Mouse (Mus musculus): Measurements from ENCODE around the gene Zg16.

Gene Zg16

GRCm38 (mm10) chr7:127020901-127021562 is 66.1 kb downstream of the Zg16 start, which contains the start of the genes Gm42742 and Prrt2:
Gm42742 (minus strand) TSS chr7:127021097.
Prrt2 (minus strand) TSS chr7:127021211.
- peak; percentile 52 for DNase-seq (ENCODE audit: low spot score)

GRCm38 (mm10) chr7:127020491-127020890 is 66.6 kb downstream of the Zg16 start:
- no peak for DNase-seq (ENCODE audit: low spot score)

- DNase-seq (ENCODE audit: low spot score): no peak
Measured at GRCm38 (mm10) chr7:127020031-127020430, 67.1 kb downstream of the Zg16 start.

GRCm38 (mm10) chr7:127019306-127019960 is 67.7 kb downstream of the Zg16 start:
- DNase-seq (ENCODE audit: low spot score): no peak

GRCm38 (mm10) chr7:127018416-127019305 is 68.5 kb downstream of the Zg16 start:
- DNase-seq (ENCODE audit: low spot score): no peak

- no peak for DNase-seq (ENCODE audit: low spot score)
Measured at GRCm38 (mm10) chr7:127017950-127018345, 69.2 kb downstream of the Zg16 start.

GRCm38 (mm10) chr7:127016971-127017949 is 69.9 kb downstream of the Zg16 start, which contains the start of gene Pagr1a:
Pagr1a (minus strand) TSS chr7:127017352.
- DNase-seq (ENCODE audit: low spot score): peak; percentile 97

- DNase-seq (ENCODE audit: low spot score): no peak
Measured at GRCm38 (mm10) chr7:127016486-127016938, 70.6 kb downstream of the Zg16 start.

GRCm38 (mm10) chr7:127016481-127016485 is 70.8 kb downstream of the Zg16 start, which contains the start of gene Pagr1b:
Pagr1b (minus strand) TSS chr7:127016484.
- DNase-seq (ENCODE audit: low spot score): no peak

- no peak for DNase-seq (ENCODE audit: low spot score)
Measured at GRCm38 (mm10) chr7:127016081-127016480, 71.0 kb downstream of the Zg16 start.

- DNase-seq (ENCODE audit: low spot score): no peak
Measured at GRCm38 (mm10) chr7:127014993-127015392, 72.1 kb downstream of the Zg16 start.

GRCm38 (mm10) chr7:127014320-127014719 is 72.8 kb downstream of the Zg16 start, which contains the start of gene Mvp:
Mvp (minus strand) TSS chr7:127014621.
- DNase-seq (ENCODE audit: low spot score): peak; percentile 76

- DNase-seq (ENCODE audit: low spot score): no peak
Measured at GRCm38 (mm10) chr7:127013385-127013784, 73.7 kb downstream of the Zg16 start.

- DNase-seq (ENCODE audit: low spot score): no peak
Measured at GRCm38 (mm10) chr7:127012845-127013244, 74.3 kb downstream of the Zg16 start.

GRCm38 (mm10) chr7:127012374-127012773 is 74.8 kb downstream of the Zg16 start:
- DNase-seq (ENCODE audit: low spot score): no peak

- DNase-seq (ENCODE audit: low spot score): no peak
Measured at GRCm38 (mm10) chr7:127011717-127012116, 75.4 kb downstream of the Zg16 start.

GRCm38 (mm10) chr7:127011051-127011450 is 76.1 kb downstream of the Zg16 start:
- no peak for DNase-seq (ENCODE audit: low spot score)

GRCm38 (mm10) chr7:127009307-127010085 is 77.6 kb downstream of the Zg16 start:
- DNase-seq (ENCODE audit: low spot score): no peak

- DNase-seq (ENCODE audit: low spot score): no peak
Measured at GRCm38 (mm10) chr7:127008239-127009019, 78.7 kb downstream of the Zg16 start.

All from T-cell, adult 2 months (primary cell).